Mouse (Mus musculus) adrenal gland, adult (tissue): ENCODE measurements at regions not wholly inside any gene's neighbourhood (a gene's known extent, or its start where the extent isn't known, plus 50 kb on each side); places are given as distances from the start of the nearest gene placed in this dataset.
A peak's percentile ranks its signal among the peaks of the same experiment; 100 is the strongest.
"Not testable (repeated sequence)": the region's sequence is repeated elsewhere in the genome, so short reads cannot be mapped to it uniquely, and the experiment has no call there.

ENCODE experiments used
- DNase-seq, 2 experiments: peaks; one replicate each; pipeline ENCODE4 v3.0.0; 2022 to 2023; ENCODE audit warnings: low spot score in 1 of 2; ENCODE audit not compliant: inconsistent age in 2 of 2

GRCm38 (mm10) chr3:118194754-118195153 lies 326.0 kb upstream of the Snx7 start:
- no peak for DNase-seq

DNA sequence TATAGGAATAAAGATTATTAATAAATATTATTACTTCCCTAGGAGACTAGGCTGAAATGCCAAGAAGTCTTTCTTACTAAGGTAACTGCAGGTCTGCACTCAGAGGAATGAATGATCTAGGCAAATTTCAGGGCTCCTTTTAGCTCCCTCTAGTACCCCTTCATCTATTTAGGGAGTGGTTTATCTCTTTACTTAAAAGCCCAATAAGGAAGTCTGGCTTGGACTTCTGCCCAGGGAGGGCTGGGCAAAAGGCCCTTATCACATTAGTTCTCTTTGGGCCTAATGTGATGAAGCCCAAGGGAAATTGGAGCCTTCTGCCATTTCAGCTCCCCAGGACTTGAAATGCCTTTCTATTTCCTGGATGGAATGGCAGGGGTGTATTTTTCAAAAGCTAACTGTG lies 320.6 kb upstream of the Snx7 start:
- DNase-seq = no peak

- no peak for DNase-seq
Observed at GRCm38 (mm10) chr3:118177446-118177845, 308.7 kb upstream of the Snx7 start.

GRCm38 (mm10) chr3:118162916-118163315 lies 294.2 kb upstream of the Snx7 start:
- no peak for DNase-seq

GRCm38 (mm10) chr3:118144788-118145187 lies 276.1 kb upstream of the Snx7 start:
- no peak for DNase-seq

GRCm38 (mm10) chr3:118141731-118142130 lies 273.0 kb upstream of the Snx7 start:
- DNase-seq = no peak

GRCm38 (mm10) chr3:118140108-118140507 lies 271.4 kb upstream of the Snx7 start:
- no peak for DNase-seq

- not testable (repeated sequence) for DNase-seq
Observed at GRCm38 (mm10) chr3:118128349-118128748, 259.6 kb upstream of the Snx7 start.

GRCm38 (mm10) chr3:118102635-118103034 lies 233.9 kb upstream of the Snx7 start:
- DNase-seq = no peak

- DNase-seq = no peak
Observed at GRCm38 (mm10) chr3:118084508-118084907, 215.8 kb upstream of the Snx7 start.

- DNase-seq = no peak
Observed at GRCm38 (mm10) chr3:118072363-118072762, 203.6 kb upstream of the Snx7 start.

GRCm38 (mm10) chr3:118070129-118070528 lies 201.4 kb upstream of the Snx7 start:
- peak; percentile 68 to 76 for DNase-seq

DNA sequence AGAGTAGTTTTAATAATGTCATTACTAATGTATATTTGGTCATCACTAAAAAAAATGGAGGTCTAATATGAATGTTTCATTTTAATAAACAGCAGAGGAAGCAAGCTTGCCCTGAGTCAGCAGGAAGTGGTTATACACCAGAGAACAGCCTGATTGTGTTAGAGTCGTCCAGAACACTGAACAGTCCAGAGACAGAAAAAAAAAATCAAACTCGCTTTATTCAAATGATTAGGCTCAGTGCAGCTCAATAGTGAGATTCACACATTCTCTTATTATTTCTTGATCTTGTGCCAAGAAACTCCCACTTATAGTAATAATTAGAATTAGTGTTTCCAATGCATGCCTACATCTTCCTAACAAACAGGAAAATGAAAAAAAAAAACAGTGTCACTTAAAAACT lies 194.9 kb upstream of the Snx7 start:
- DNase-seq = no peak

- DNase-seq = no peak
Observed at GRCm38 (mm10) chr3:118062569-118062968, 193.8 kb upstream of the Snx7 start.

GRCm38 (mm10) chr3:118047016-118047415 lies 178.3 kb upstream of the Snx7 start:
- DNase-seq = no peak

- no peak for DNase-seq
Observed at GRCm38 (mm10) chr3:118046536-118046935, 177.8 kb upstream of the Snx7 start.

- DNase-seq = no peak
Observed at GRCm38 (mm10) chr3:118036501-118036900, 167.8 kb upstream of the Snx7 start.

DNA sequence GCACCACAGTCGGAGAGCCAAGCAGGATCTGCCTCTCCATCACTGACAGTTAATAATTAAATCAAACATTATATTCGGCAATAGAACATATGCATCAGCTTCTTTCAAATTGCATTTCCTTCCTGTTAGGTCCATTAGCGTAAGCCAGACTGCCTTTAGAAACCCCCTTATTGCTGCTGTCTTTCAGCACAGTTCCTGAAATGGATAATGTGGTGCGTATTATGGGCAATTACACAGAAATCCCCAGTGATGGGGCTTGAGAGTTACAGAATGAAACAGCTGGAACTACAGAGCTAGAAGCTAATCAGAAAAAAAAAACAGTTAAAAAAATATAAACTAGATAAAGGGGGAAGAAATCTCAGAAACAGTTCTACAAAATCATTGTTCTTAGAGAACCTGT lies 126.7 kb upstream of the Snx7 start:
- no peak for DNase-seq

DNA sequence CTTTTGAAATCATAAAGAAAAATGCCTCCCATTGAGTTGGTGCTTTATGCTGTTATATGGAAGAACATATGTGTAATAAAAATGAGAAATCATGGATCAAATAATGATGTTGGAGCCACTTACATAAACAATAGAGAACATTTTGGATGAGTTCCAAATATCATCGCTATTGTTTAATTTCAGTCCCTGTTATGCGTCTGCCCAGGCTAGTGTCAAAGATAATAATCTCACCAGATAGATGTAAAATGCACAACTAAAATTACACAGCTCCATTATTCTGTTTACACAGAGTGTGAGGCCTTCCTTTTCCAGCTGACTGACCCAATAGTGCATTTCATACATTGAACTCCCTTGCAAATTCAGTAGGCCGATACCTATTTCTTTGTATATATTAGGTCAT lies 125.4 kb upstream of the Snx7 start:
- DNase-seq = no peak

GRCm38 (mm10) chr3:117990561-117990960 lies 121.8 kb upstream of the Snx7 start:
- no peak for DNase-seq

- DNase-seq = no peak
Observed at GRCm38 (mm10) chr3:117988443-117988842, 119.7 kb upstream of the Snx7 start.

GRCm38 (mm10) chr3:117975638-117976037 lies 106.9 kb upstream of the Snx7 start:
- DNase-seq = no peak

DNA sequence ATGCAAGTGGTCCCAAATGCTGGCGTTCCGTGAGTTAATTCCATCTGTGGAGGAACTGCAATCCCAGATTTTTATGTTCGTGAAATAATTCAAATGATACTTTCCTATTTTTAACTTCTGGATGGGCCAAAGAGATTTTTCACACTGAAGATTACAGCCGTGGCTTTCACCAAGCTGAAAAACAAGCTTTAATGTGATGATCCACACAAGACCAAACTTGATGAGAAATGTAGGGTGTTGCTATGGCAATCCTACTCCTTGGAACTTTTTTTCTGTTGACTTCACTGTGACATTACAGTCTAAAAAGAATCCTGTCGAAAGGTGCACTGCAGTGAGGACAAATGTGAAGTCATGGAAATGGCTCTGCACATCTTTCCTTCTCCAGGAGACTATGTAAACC lies 100.1 kb upstream of the Snx7 start:
- DNase-seq = no peak

DNA sequence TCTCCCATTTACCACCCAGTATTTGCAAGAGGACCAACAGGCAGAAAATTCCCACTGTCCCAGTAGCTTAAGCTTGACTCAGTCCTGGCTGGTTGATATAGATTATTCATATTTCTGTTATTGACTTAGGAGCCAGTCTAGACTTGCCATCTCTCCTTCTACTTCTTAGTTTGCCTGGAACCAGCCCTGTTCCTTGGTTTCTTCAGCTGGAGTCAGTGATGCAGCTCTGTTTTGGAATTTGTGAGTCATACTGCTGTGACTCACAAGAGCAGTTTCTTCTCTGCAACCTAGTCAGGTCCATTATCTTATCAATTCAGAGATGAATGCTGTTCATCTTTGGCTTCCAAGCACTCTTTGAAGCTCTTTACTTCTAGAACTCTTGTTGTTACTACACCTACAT lies 69.7 kb upstream of the Snx7 start:
- DNase-seq = peak; percentile 63 to 82
